Mouse (Mus musculus) embryonic facial prominence, embryonic 12.5 days (tissue): ENCODE results near the gene Enpp3. TPM values are rescaled to one million over a fixed set of nuclear protein-coding genes. Genes with fewer than 3 reads are reported as not detected.

Experiments used
- polyA plus RNA-seq: library from polyadenylated mRNA; unstranded; fragments of >200 nt; fragmentation: Nextera tagmentation; extraction: Ambion mirVana; gene quantifications from 2 replicates; pipeline ENCODE4 v1.2.1, GENCODE M21; 2016

The Enpp3 gene
- polyA plus RNA-seq, 1 experiment from 2014 or later = 8.1 TPM

Other genes starting within 250 kb of the Enpp3 start
- 9.6 and 10.5 TPM in 2 replicates for gene Ccn2, start 247.4 kb downstream of the Enpp3 start, polyA plus RNA-seq
- gene Enpp1, start 130.7 kb downstream of the Enpp3 start, polyA plus RNA-seq = 1.6 and 1.9 TPM in 2 replicates
- 33.6 and 38.9 TPM in 2 replicates for gene Med23, start 27.2 kb upstream of the Enpp3 start, polyA plus RNA-seq
- 3.9 and 8.5 TPM in 2 replicates for gene Arg1, start 84.7 kb upstream of the Enpp3 start, polyA plus RNA-seq